Mouse (Mus musculus): ENCODE results near the gene Prickle2.

Prickle2 gene

DNA sequence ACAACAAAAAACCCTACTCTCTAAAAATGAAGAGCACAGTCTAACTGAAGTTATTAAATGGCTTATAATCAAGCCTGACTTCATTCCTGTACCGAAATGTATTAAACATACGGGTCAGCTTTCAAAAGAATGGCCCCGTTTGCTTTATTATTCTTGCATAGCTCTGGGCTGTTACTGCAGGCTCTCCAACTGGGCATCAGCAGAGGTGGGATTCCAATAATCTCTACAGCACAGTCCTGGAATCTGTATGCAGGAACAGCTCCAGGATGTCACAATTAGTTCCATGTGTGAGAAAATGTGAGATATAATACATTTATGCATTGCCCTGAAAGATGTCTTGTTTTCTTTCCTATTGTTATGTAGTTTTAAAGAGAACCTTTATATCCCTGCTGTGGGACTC lies 38.4 kb downstream of the Prickle2 start:
- no peak for DNase-seq (ENCODE audit: low read depth, low spot score)

DNA sequence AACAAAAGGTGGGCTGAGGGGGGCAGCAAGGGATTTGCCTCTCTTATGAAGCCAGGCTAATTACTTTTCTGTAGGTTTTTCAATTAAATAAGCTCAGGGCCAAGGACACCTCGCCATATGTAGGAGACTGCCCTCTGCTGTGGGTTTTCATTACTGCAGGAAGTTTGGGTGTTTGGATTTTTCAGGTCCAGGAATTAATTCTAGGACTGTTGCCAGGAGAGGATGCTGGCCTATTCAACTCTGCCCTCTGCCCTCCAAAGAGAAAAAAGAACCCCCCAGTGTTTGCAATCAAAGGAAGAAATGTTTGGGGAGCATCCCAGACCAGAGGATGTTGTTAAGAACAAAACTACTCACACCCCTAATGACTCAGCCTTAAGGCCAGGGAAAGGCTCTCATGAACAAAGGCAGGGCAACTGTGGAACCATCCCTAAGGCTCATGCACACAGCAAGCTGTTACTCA lies 40.4 kb downstream of the Prickle2 start:
- peak; percentile 43 for DNase-seq (ENCODE audit: low read depth, low spot score)

DNA sequence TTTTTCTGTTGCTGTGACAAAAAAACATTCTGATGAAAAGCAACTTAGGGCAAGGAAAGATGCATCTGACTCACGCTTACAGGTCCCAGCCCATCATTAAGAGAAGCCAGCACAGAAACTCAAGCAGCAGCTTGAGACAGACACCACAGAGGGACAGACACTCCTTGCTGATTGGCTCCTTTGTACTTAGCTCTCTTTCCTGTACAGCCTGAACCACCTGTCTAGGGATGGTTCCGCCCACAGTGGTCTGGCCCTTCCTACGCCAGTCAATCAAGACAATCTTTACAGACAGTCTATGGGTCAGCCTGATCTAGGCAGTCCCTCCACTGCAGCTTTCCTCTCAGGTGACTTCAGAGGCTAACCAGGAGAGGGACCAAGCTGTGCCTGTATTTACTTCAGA lies 42.1 kb downstream of the Prickle2 start:
- no peak for DNase-seq (ENCODE audit: low read depth, low spot score)

DNA sequence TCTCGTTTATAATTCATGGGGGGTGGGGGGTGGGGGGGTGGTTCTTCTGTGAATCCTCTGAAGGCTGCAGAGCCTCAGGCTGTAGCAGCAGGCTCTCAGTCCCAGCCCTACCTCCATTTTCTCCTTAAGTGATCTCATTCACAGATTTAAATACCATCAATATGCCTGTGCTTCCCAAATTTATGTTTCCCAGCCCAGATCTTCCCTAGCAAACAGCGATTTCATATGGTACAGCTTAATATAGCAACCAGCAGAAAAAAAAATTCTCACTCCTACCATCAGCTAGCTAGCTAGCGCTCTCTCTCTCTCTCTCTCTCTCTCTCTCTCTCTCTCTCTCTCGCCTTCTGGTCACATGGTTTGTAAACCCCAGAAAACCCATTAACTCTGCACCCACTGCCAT lies 42.5 kb downstream of the Prickle2 start:
- no peak for DNase-seq (ENCODE audit: low read depth, low spot score)

DNA sequence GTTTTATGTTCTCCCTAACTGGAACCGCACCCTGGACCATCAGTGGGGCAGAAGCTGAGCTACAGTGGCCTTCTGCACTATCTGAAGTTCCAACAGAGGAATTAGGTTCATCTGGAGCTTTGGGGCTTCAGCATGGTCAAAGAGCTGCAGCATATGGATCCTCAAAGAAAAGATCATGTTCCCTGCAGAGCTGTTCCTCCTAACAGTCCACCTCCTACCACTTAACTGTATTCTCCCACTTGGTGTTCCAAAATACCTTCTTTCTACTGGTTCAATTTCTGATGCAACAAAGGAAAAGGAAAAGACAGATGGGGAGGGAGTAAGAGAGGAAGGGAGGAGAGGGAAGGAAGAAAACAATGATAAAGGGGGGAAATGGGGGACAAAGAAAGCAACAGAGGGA lies 56.9 kb downstream of the Prickle2 start:
- no peak for DNase-seq (ENCODE audit: low read depth, low spot score)

DNA sequence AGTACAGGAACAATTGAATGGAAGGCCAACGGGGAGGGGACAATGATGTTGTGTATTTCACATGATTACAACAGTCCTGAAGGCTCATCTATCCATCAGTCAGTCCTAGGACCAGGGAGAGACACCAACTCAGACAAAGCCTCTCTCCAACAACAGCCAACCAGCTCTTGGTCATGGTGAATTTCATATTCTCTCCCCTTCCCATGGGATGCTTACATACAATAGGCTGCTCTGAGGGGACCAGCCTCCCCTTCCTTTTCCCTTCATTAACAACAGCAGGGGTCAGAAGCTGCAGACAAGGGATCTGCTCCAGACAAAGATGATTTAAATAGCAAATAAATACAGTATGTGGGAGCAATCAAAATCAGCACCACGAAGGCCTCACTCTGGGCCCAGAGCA lies 57.4 kb downstream of the Prickle2 start:
- no peak for DNase-seq (ENCODE audit: low read depth, low spot score)

DNA sequence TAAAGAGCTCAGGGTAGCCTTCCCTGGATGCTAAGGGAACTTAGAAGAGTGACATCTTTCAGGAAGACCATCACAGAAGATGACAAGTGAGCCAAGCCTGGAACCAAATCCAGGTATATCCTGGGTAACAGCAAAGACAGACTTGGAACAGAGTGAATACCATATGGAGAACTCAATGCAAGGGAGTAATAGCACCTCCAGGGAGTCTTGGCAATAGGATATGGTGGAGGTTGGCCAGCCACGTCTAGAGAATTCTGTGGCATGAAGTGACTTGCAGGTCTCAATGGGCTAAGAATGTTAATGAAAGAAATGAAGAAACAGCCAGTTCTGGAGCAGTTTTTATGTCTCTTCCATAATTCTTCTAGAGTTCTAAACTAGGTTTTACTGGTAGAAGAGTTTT lies 63.0 kb downstream of the Prickle2 start:
- DNase-seq (ENCODE audit: low read depth, low spot score): no peak

DNA sequence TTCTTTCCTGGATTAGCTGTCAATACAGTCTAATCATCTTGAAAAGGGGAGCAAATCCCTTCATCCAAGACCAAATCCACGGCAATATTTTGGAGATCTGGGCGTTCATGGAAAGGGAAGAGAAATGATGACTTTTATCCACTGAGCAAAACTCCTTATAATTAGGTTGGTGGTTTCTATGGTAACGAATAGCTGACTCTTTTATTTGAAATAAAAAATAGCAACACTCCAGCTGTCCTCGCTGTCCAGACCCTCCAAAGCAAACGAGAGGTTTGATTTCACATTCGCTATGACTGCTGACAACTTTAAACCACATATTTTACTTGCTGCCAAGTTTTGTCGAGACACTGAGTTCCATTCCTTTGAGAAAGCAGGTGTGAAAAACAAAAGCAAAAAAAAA lies 64.0 kb downstream of the Prickle2 start:
- no peak for DNase-seq (ENCODE audit: low read depth, low spot score)

DNA sequence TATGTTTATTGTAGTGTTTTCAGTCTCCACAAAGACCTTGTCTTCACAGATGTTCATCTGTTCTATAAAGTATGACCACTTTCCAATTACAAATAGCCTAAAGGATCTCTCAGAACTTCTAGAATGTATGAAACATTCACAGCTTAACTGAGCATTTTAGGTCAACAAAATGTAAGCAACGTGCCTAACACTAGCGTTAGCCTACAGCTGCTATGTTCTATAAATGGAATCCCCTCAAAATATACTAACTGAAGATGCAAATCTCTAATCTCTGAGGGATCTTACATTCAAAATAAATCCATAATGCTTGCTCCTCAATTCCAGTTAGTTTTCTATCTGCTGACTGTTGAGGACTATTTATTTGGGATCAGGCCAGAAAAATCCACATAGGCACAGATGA lies 65.1 kb downstream of the Prickle2 start:
- DNase-seq (ENCODE audit: low read depth, low spot score): no peak

DNA sequence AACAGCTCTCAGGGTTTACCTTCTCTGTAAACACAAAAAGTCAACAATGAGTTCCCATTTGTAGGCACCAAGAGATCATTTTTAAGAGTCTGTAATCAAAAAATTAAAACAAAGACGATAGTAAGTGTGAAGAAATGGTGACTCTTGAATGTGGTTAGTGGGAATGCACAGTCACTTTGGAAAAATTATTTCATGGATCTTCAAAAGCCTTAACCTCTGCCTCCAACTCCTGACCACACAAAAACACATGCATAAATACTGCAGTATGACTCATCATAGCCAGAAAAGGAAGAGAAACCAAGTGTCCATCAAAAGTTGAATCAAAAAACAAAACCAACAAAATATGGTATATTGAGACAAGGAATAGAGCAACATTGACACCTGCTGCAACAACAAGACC lies 69.5 kb downstream of the Prickle2 start:
- DNase-seq (ENCODE audit: low read depth, low spot score): no peak

DNA sequence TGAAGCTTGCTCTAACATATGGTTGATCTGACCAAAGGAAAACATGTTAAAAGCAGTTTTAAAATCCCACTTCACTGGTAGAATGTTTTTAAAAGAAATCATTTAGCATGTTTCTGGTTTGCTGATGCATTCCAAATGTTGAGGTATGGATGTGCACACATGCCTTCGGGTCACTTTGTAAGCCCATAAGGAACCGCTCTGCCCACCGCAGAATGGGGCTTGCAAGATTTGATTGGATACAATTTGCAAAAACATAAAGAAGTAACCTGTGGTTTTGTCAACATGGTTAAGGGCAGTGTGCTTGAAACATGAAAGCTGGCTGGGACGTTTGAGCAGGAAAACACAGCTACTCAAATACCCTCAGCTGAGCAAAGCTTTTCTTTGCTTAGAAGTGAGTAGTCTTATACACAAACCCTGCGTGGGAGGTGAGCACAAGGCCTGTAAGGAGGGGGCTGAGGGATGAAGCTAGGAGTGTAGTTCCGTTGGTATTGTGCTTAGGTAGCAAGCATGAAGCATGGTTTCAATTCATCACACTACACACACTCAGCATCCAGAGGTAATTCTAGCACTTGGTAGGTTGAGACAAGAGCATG lies 71.0 kb downstream of the Prickle2 start:
- DNase-seq (ENCODE audit: low read depth, low spot score): no peak

DNA sequence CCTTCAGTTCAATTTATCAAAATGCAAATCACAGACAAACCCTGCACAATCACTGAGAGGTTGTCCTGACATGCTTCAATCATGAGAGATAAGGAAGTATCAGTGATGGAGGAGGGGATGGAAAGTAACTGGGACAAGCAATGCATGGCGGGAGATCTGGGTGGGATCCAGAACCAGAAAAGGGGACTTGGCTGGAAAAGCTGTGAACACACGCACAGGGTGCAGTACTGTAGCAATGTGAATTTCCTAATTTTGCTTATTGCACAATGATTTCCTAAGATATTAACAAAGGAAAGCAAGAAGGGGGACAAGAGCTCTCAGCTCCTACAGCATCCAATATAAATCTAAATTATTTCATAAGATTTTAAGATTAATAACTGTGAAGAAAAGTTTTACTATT lies 75.0 kb downstream of the Prickle2 start:
- no peak for DNase-seq (ENCODE audit: low read depth, low spot score)

DNA sequence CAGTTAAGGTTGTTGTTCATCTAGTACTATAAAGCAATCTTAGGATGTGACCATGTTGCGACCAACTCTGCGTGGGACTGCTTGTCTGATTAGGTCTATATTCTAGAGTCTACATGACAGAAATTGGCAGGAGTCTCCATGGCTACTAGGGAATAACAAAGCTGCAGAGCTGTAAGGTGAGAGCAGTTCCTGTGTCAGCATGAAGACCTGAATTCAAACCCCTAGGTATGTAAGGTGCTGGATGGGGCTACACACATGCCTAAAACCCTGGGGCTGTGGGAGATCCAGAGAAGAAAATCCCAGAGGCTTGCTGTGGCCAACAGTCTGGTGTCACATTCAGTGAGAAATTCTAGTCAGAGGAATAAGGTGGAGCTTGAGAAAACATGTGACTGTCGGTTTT lies 78.2 kb downstream of the Prickle2 start:
- no peak for DNase-seq (ENCODE audit: low read depth, low spot score)

DNA sequence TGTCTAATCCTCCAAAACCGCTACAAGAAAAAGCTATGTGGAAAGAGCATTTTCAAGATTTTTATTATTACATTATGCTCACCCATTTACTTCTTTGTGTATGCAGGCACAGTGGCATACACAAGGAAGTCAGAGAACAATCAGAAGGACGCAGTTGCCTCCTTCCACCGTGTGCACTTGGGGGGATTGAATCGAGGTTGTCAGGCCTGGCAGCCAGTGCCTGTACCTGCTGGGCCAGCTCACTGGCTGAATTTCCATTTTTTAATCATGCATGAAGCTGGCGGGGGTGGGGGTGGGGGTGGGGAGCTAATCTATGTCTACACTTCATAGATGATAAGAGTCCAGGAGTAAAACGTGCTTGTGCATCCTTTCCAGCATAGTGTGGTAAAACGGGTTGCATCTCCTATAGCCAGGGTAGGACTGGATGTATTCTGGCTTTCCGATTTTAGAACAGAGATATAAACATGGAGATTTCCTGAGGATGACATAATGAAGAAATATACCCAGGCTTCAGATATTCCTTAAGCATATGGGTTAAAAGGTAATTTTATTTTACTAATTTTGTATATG lies 78.8 kb downstream of the Prickle2 start:
- DNase-seq (ENCODE audit: low read depth, low spot score): no peak

DNA sequence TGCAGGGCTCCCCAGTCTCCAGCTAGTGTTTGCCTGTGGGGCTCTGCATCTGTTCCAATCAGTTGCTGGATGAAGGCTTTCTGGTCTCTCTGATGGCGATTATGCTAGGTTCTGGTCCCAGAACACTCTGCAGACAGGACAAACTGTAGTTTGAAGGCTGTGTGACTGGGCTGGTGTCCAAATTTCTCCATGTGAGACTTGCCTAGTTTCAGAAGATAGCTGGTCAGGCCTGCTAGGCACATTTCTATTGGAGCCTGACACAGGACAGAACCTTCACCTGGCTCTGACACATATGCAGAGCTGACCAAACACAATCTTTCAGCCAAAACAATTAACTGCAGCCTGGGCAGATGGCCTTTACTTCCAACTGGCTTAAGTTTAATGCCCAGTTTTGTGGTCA lies 80.0 kb downstream of the Prickle2 start:
- DNase-seq (ENCODE audit: low read depth, low spot score): no peak

DNA sequence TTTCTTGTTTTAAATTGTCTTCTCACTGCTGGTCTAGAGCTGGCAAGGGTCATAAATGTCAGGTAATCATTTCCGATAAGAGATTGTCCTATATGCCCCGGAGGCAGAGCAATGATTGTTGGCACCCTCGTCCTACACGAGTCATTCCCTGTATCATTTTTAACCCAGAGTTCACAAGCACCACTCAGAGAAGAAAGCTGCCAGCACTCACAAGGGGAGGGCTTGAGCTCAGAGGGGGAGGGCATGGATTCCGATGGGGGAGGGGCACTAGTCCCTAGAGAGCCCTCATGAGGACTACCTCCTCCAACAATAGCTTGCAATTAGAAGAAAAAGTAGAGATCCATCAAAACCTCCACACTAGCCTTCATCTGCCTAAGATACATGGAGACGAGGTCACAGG lies 81.6 kb downstream of the Prickle2 start:
- no peak for DNase-seq (ENCODE audit: low read depth, low spot score)

DNA sequence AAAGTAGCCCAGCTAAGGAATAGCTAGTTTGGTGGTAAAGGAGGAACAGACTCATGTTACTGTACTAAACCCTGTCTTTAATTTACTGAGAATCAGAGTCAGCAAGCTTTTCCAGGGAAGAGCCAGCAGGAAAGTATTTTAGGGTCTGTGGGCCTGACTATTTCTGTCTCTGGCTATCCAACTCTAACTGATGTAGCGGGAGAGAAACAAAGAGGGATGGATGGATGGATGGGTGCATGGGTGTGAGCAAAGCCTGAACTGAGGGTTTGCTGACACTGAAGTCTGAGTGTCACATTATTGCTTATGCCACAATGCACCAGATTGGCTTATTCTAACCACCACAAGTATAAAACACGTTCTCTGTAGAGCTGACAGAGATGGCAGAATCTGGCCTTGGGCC lies 88.8 kb downstream of the Prickle2 start:
- DNase-seq (ENCODE audit: low read depth, low spot score): no peak

DNA sequence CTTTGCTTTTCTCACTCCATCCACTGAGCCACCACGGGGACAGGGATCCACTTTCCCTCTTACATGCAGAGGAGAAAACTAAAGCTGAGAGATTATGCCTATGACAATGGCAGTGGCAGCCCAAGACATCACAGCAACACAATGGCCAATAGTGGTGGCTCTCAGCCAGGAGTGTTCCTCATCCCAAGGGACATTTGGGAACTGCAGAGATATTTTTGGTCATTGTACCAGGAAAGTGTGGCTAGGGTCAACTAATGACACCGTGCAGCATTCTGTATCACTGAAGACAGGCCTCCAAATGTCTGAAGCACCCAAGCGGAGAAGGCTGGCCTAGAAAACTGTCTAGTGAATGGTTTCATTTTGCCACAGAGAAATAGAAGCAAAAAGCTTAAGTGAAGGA lies 91.2 kb downstream of the Prickle2 start:
- no peak for DNase-seq (ENCODE audit: low read depth, low spot score)

DNA sequence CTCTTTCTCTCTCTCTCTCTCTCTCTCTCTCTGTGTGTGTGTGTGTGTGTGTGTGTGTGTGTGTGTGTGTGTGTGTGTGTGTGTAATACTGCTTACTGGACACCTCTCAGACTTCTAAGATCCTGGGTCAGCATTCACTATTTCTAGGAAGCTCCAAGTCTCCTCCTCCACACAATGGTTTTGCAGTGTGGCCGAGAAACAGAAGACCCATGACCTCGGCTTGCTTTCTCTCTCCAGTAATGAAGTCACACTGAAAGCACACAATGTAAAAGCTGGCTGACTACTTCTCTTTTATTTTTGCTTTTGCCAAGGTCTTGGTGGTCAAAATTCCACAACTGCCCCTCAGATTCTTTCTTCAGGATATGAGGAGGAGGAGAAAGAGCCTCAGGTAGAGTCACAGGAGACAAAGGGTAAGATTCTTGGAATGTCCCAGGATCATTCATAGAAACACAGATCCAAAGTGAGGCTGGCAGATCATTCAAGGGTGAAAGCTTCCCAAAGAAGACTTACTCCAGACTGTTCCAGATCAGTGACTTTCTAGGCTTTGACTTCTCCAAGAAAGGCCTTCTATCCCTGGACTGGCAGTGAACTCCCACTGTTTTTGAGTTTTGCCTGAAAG lies 93.7 kb downstream of the Prickle2 start:
- no peak for DNase-seq (ENCODE audit: low read depth, low spot score)

DNA sequence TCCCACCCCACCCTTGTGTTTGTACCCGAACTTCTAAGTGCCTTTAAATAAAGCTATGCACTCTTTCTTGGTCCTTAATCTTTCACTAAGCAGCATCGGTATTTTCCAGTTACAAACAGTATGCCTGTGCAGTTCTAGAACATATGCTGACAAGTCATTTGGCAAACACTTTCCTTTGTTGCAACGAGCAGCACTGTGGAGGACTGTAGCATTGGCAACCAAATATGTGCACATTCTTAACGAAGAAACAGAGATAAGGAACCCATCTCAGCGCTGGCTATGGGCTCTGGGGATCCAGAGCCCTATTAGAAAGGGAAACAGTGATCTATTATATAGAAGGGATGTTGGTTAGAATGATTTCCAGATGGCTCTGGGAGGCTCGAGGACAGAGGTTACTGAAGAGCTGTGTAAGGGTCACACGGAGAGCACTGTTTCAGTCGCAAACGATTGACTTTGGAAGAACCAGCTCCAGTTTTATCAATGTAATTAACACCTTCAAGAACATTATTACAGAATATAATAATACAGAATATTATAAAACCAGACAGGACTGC lies 96.2 kb downstream of the Prickle2 start:
- no peak for DNase-seq (ENCODE audit: low read depth, low spot score)

DNA sequence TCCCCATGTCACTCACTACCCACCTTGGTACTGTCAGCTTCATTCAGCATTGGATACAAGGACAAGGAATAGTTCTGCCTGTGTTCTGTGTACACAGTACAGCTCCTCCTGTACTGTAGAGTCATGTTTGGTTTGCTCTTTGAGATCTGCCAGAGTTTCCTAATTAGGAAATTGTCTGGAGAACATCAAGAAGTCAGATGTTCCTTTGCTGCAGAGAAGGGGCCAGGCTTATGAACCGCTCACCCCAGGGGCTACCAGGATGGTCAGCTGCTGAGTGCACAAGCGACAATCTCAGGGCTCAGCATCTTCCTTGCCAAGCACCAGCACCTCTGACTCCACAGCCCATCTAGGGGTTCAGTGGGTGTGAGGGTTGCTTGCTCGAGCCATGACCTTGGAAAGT lies 96.9 kb downstream of the Prickle2 start:
- no peak for DNase-seq (ENCODE audit: low read depth, low spot score)

DNA sequence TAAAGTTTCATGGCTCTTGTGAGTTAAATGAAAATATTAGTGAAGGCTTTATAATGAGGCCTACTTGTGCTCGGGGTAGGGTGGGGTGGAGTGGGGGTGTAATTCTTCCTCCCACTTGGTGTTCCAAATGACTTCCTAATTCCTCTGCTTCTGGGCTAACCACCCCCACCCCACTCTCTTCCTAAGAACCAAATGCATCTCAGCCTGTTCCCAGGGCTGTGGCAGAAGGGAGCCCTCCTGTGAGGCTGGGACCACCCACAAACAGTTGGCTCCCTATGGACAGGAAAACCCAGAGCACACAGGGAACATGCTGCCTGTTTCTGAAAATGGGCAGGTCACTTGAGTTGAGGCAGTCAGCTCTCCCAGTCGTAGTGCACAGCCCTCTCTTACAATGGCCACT lies 100.8 kb downstream of the Prickle2 start:
- no peak for DNase-seq (ENCODE audit: low read depth, low spot score)

DNA sequence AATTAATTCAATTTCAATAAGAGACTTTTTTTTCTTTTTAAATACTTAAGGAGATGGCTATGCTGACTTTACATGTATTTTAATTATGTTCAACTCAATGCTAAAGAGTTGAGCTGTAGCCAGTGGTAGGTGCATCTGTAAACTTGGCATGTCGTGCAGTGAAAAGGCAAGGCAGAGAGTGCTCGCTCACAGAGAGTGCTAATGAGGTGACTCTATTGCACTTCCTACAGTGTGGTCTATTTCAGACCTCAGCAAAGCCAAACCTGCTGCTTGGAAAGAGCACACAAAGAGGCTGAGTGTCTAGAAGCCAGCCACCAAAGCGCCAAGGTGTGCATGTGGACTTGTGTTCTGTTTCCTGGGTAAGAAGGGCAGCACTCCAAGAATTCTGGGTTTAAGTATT lies 109.6 kb downstream of the Prickle2 start:
- DNase-seq (ENCODE audit: low read depth, low spot score): no peak
